Mouse (Mus musculus): ENCODE measurements around the gene Usp22. TPM values are rescaled to one million over a fixed set of nuclear protein-coding genes. Genes with fewer than 3 reads are reported as not detected.

The Usp22 gene
- polyA plus RNA-seq (2015; fragmentation: Nextera tagmentation; extraction: Ambion mirVana): 146 and 156 TPM in 2 replicates

DNA sequence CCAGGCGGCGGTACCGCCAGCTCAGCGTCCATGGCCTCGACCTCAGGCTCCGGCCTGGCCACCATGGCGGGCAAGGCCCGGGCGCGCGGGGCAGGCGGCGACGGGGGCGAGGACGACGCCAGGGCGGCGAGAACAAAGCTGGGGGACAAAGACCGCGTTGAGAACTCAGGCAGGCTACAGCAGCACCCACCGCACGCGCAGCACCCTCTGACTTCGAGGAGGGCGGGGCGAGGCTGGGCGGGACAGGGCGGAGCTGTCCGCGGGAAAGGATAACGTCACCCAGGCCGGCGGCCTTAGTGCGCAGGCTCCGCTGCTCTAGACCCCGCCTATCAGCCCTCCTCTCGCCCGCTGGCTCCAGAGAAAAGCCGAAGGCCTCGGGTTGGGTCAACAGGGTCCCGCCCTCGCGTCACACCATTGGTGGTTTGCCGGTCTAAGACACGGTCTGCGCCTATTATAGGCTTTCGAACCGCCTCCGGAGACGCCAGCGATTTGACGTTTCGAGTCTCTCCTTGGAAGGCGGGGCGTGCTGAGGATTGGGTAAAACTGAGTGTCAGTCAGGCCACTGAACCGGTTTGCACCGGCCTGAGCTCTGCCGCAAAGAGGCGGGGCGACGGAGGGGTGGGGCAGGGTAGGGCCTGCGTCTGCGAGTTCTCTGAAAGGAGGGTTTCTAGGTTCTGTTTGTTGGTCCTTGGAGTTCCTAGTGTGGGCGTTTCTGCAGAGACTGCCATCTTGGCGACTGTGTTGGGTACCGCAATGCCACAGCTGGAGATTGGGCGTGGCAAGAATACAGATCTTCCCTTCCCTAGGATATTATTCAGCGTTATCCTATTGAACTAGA lies at the start of gene Usp22:
Usp22 (minus strand) TSS at position 235 of the 838 bp plus-strand sequence.
- peak within 1 kb of the TSS; percentile 96 for H3K4me3 ChIP-seq
- H3K9me3 ChIP-seq: no peaks in the 10 kb centered on the region
- peaks cover 8% of the 10 kb centered on the region for H3K36me3 ChIP-seq
- under 1% methylated on average over 69 of the region's 69 CpGs for WGBS
- peak within 1 kb of the TSS; percentile 68 for H3K4me2 ChIP-seq
- H3K27me3 ChIP-seq: no peaks in the 10 kb centered on the region
- peak within 1 kb of the TSS; percentile 97 for H3K27ac ChIP-seq
- peaks cover 33% of the 10 kb centered on the region for H3K4me1 ChIP-seq
- ATAC-seq (ENCODE audit: insufficient number of reproducible peaks, insufficient read depth, low FRiP score, low TSS enrichment, low read depth): peak; percentile 98
- H3K9ac ChIP-seq: peak within 1 kb of the TSS; percentile 99

GRCm38 (mm10) chr11:61224234-61224744 lies 49.4 kb upstream of the Usp22 start:
- no peak overlapping the region for H3K4me3 ChIP-seq
- ATAC-seq (ENCODE audit: insufficient number of reproducible peaks, insufficient read depth, low FRiP score, low TSS enrichment, low read depth): no peak
- no peak overlapping the region for H3K27ac ChIP-seq
- 0 out of 2 replicates have a peak, but pooled peaks cover 8% of the 10 kb centered on the region for H3K4me1 ChIP-seq
- H3K9me3 ChIP-seq: no peaks in the 10 kb centered on the region
- H3K36me3 ChIP-seq: no peaks in the 10 kb centered on the region
- 76% methylated on average over 6 of the region's 6 CpGs for WGBS
- H3K4me2 ChIP-seq: no peak overlapping the region
- H3K27me3 ChIP-seq: no peaks in the 10 kb centered on the region
- H3K9ac ChIP-seq: no peak overlapping the region

DNA sequence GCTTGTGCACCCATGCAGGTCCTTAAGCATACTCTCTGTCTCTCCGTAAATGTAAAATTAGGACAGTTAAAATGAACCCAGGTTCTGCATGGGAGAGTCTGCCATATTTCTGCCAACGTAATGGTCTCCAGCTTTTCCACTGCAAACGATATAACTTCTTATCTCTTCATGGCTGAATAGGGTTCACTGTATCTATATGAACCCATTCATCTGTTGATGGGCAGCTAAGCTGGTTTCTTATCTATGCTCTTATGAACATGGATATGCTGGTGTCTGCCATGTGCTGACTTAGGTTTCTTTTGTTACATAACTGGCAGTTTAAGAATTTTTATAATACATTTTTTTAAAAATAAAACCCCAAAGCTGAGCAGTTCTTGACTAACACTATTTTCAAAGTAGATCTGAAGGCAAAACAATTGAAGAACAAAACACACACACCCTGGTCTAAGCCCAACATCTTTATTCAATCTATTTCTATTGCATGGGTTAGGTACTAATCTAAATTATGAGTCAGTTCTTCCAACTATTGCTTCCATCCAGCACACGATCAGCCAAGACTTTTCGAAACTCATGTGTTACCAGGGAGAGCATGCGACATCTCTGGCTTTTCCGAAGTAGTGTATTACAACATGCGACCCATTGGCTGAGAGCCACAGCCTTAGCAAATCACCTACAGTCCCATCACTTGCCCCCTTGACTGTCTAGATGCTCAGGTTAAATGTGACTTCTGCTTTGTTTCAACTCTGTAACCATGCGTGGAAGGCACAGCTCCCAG lies 48.3 kb upstream of the Usp22 start:
- Histone ChIP-seq H3K9ac (no peak overlapping the region), H3K27ac (no peak overlapping the region), H3K4me2 (no peak overlapping the region), H3K9me3 (no peaks in the 10 kb centered on the region), H3K36me3 (no peaks in the 10 kb centered on the region), H3K27me3 (no peaks in the 10 kb centered on the region), H3K4me1 (0 out of 2 replicates have a peak, but pooled peaks cover 8% of the 10 kb centered on the region), H3K4me3 (no peak overlapping the region)
- WGBS: 87% methylated on average over 9 of the region's 9 CpGs
- ATAC-seq (ENCODE audit: insufficient number of reproducible peaks, insufficient read depth, low FRiP score, low TSS enrichment, low read depth): no peak

GRCm38 (mm10) chr11:61222007-61222406 lies 47.2 kb upstream of the Usp22 start:
- no peaks in the 10 kb centered on the region for H3K27me3 ChIP-seq
- no peak overlapping the region for H3K27ac ChIP-seq
- H3K4me3 ChIP-seq: no peak overlapping the region
- no peaks in the 10 kb centered on the region for H3K36me3 ChIP-seq
- no peak overlapping the region for H3K4me2 ChIP-seq
- no peaks in the 10 kb centered on the region for H3K9me3 ChIP-seq
- no peak for ATAC-seq (ENCODE audit: insufficient number of reproducible peaks, insufficient read depth, low FRiP score, low TSS enrichment, low read depth)
- no peak overlapping the region for H3K9ac ChIP-seq
- H3K4me1 ChIP-seq: 0 out of 2 replicates have a peak, but pooled peaks cover 8% of the 10 kb centered on the region
- 40% methylated on average over 1 of the region's 1 CpGs for WGBS

- H3K27ac ChIP-seq: no peak overlapping the region
- H3K9ac ChIP-seq: no peak overlapping the region
- no peaks in the 10 kb centered on the region for H3K36me3 ChIP-seq
- ATAC-seq (ENCODE audit: insufficient number of reproducible peaks, insufficient read depth, low FRiP score, low TSS enrichment, low read depth): no peak
- H3K27me3 ChIP-seq: no peaks in the 10 kb centered on the region
- no peak overlapping the region for H3K4me2 ChIP-seq
- H3K4me1 ChIP-seq: no peaks in the 10 kb centered on the region
- no peaks in the 10 kb centered on the region for H3K9me3 ChIP-seq
- no peak overlapping the region for H3K4me3 ChIP-seq
- WGBS: 75% methylated on average over 9 of the region's 9 CpGs
Measured at GRCm38 (mm10) chr11:61220156-61220881, 45.5 kb upstream of the Usp22 start.

DNA sequence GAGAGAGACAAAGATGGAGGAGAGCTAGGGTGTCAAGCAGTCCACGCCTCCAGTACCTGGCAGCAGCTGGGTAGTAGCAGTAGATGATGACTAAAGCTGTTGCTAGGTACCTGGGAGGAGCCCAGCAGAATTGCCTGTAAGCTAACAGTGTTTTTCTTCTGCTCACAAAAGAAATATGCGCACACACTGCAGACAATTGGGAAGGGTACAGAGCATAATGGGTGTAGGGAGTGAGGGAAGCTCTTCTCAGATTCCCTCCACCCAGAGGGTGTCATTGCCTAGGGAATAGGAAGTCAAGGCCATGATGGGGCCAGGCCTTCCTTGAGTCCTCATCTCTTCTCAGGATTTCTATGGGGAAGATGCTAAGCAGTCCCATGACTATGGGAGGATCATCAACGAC lies 41.1 kb upstream of the Usp22 start:
- Histone ChIP-seq H3K9ac (no peak overlapping the region), H3K36me3 (no peaks in the 10 kb centered on the region)
- 94% methylated on average over 3 of the region's 3 CpGs for whole genome bisulfite sequencing

DNA sequence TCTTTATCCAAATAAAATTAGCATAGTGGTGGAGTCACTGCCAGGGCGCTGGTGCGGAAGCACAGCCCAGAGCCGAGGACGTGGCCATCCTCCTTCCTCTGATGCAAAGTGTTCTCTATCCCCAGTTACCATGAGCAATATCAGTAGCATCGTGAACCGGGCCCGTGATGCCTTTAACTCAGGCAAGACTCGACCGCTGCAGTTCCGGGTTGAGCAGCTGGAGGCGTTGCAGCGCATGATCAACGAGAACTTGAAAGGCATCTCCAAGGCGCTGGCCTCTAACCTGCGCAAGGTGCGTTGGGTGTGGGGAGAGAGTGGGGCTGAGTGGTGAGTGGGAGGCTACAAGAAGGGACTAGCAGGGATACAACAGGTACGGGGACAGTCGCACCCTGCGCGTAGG lies 37.2 kb upstream of the Usp22 start:
- WGBS: 30% methylated on average over 20 of the region's 20 CpGs
- peaks cover 45% of the 10 kb centered on the region for H3K27me3 ChIP-seq
- H3K4me2 ChIP-seq: no peak overlapping the region
- no peak overlapping the region for H3K4me3 ChIP-seq
- H3K27ac ChIP-seq: no peak overlapping the region
- H3K9ac ChIP-seq: no peak overlapping the region
- H3K4me1 ChIP-seq: peaks cover 23% of the 10 kb centered on the region
- H3K9me3 ChIP-seq: no peaks in the 10 kb centered on the region
- no peak for ATAC-seq (ENCODE audit: insufficient number of reproducible peaks, insufficient read depth, low FRiP score, low TSS enrichment, low read depth)
- H3K36me3 ChIP-seq: no peaks in the 10 kb centered on the region

More for the DNA sequence above, 41.1 kb upstream of the Usp22 start:
- Histone ChIP-seq H3K27me3 (peaks cover 31% of the 10 kb centered on the region), H3K9me3 (no peaks in the 10 kb centered on the region), H3K27ac (no peak overlapping the region), H3K4me1 (0 out of 2 replicates have a peak, but pooled peaks cover 2% of the 10 kb centered on the region), H3K4me3 (no peak overlapping the region), H3K4me2 (no peak overlapping the region)
- ATAC-seq (ENCODE audit: insufficient number of reproducible peaks, insufficient read depth, low FRiP score, low TSS enrichment, low read depth): no peak

DNA sequence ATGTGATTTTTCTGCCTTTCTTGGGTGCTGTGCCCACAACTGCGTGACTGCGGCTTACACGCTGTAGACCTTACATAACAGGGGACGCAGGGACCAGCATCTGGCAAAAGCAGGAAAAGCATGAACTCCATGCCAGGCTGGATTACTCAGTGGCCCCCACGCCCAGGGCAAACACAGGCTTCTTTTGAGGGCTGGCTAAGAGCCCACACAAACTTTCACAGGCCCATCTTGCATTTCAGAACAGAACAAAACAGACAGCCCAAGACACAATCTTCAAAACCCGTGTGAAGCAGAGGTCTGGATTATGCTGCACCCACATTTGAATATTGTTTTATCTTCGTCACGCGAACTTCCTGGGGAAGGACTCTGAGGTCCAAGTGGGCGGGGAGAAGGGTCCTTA lies 33.5 kb upstream of the Usp22 start:
- peaks cover 33% of the 10 kb centered on the region for H3K4me1 ChIP-seq
- H3K4me3 ChIP-seq: no peak overlapping the region
- ATAC-seq (ENCODE audit: insufficient number of reproducible peaks, insufficient read depth, low FRiP score, low TSS enrichment, low read depth): no peak
- H3K9ac ChIP-seq: no peak overlapping the region
- H3K27me3 ChIP-seq: peaks cover 37% of the 10 kb centered on the region
- no peaks in the 10 kb centered on the region for H3K9me3 ChIP-seq
- H3K4me2 ChIP-seq: no peak overlapping the region
- WGBS: 67% methylated on average over 10 of the region's 10 CpGs
- H3K36me3 ChIP-seq: no peaks in the 10 kb centered on the region
- peak overlapping the region; percentile 48 for H3K27ac ChIP-seq

- H3K9me3 ChIP-seq: no peaks in the 10 kb centered on the region
- 49% methylated on average over 10 of the region's 10 CpGs for WGBS
- H3K27ac ChIP-seq: peak within 1 kb of the TSS; percentile 48
- H3K27me3 ChIP-seq: peaks cover 32% of the 10 kb centered on the region
- no peak for ATAC-seq (ENCODE audit: insufficient number of reproducible peaks, insufficient read depth, low FRiP score, low TSS enrichment, low read depth)
- H3K9ac ChIP-seq: no peak within 1 kb of the TSS
- H3K36me3 ChIP-seq: no peaks in the 10 kb centered on the region
- H3K4me2 ChIP-seq: no peak within 1 kb of the TSS
- peaks cover 32% of the 10 kb centered on the region for H3K4me1 ChIP-seq
- H3K4me3 ChIP-seq: no peak within 1 kb of the TSS
Measured at GRCm38 (mm10) chr11:61207487-61208246, 32.8 kb upstream of the Usp22 start, which contains the start of gene Aldh3a1. Gene Aldh3a1, plus strand, starts transcription at chr11:61207537.

DNA sequence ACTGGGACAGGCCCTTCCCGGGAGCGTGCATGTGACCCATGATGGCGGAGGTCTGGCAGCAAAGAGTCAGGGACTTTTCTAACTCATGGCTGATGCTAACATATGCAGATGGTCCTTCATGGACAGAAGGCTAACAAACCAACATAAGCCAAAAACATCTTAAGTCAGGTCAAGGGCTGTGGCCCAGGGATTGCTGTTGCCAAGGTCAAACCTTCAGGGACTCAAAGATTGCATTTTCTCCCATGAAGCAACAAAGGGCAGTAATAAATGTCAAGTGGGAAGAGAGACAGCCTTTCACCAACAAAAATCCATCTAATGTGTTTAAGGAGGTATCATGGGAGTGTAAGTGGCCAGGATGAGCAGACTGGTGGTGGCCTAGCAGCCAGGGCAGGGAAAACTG lies 31.3 kb upstream of the Usp22 start:
- no peak overlapping the region for H3K27ac ChIP-seq
- H3K9ac ChIP-seq: no peak overlapping the region
- H3K9me3 ChIP-seq: no peaks in the 10 kb centered on the region
- no peak overlapping the region for H3K4me3 ChIP-seq
- no peak overlapping the region for H3K4me2 ChIP-seq
- 94% methylated on average over 3 of the region's 3 CpGs for WGBS
- H3K27me3 ChIP-seq: peaks cover 16% of the 10 kb centered on the region
- H3K36me3 ChIP-seq: no peaks in the 10 kb centered on the region
- H3K4me1 ChIP-seq: peaks cover 30% of the 10 kb centered on the region
- ATAC-seq (ENCODE audit: insufficient number of reproducible peaks, insufficient read depth, low FRiP score, low TSS enrichment, low read depth): no peak
